Mouse (Mus musculus): ENCODE data around the gene Gatad2a.

Gatad2a gene

GRCm38 (mm10) chr8:69870003-69870765, 126.0 kb downstream of the Gatad2a start:
- DNase-seq, result no peak

GRCm38 (mm10) chr8:69867696-69868326, 128.4 kb downstream of the Gatad2a start:
- no peak for DNase-seq

GRCm38 (mm10) chr8:69864180-69864579, 132.0 kb downstream of the Gatad2a start:
- no peak for DNase-seq

GRCm38 (mm10) chr8:69863387-69864020, 132.7 kb downstream of the Gatad2a start:
- DNase-seq, result no peak

GRCm38 (mm10) chr8:69861251-69861650, 134.9 kb downstream of the Gatad2a start:
- DNase-seq, result no peak

- no peak for DNase-seq
Measured at GRCm38 (mm10) chr8:69860807-69861206, 135.4 kb downstream of the Gatad2a start.

Measured in lung, postnatal 36 days (tissue).